Mouse (Mus musculus): ENCODE data around the gene Ctso.

Ctso gene

GRCm38 (mm10) chr3:81949048-81949447 is 16.6 kb downstream of the Ctso start:
- in situ Hi-C loops (cut with MboI, MseI): no loop called here

GRCm38 (mm10) chr3:81951785-81952184 is 19.4 kb downstream of the Ctso start:
- in situ Hi-C loops (cut with MboI, MseI): no loop called here

GRCm38 (mm10) chr3:81957484-81957883 is 25.1 kb downstream of the Ctso start:
- in situ Hi-C loops (cut with MboI, MseI): no loop called here

- in situ Hi-C loops (cut with MboI, MseI): no loop called here
These were observed 28.9 kb downstream of the Ctso start for GRCm38 (mm10) chr3:81961336-81961735.

GRCm38 (mm10) chr3:81963768-81964167 is 31.4 kb downstream of the Ctso start:
- in situ Hi-C loops (cut with MboI, MseI): no loop called here

- in situ Hi-C loops (cut with MboI, MseI): no loop called here
These were observed 32.2 kb downstream of the Ctso start for GRCm38 (mm10) chr3:81964596-81964995.

- in situ Hi-C loops (cut with MboI, MseI): no loop called here
These were observed 43.2 kb downstream of the Ctso start for GRCm38 (mm10) chr3:81975607-81976006.

GRCm38 (mm10) chr3:81976102-81976501 is 43.7 kb downstream of the Ctso start, which contains the start of gene Tdo2:
Gene Tdo2 (minus strand): TSS chr3:81976202.
- in situ Hi-C loops (cut with MboI, MseI): no loop called here

- in situ Hi-C loops (cut with MboI, MseI): no loop called here
These were observed 49.2 kb downstream of the Ctso start for GRCm38 (mm10) chr3:81981576-81981975.

GRCm38 (mm10) chr3:81981990-81982389 is 49.6 kb downstream of the Ctso start, which contains the start of gene Asic5:
Gene Asic5 (plus strand): TSS chr3:81982290.
- in situ Hi-C loops (cut with MboI, MseI): no loop called here

GRCm38 (mm10) chr3:81983120-81983895 is 50.9 kb downstream of the Ctso start:
- in situ Hi-C loops (cut with MboI, MseI): no loop called here

- in situ Hi-C loops (cut with MboI, MseI): no loop called here
These were observed 52.7 kb downstream of the Ctso start for GRCm38 (mm10) chr3:81985100-81985499.

- in situ Hi-C loops (cut with MboI, MseI): no loop called here
These were observed 53.7 kb downstream of the Ctso start for GRCm38 (mm10) chr3:81986103-81986502.

GRCm38 (mm10) chr3:81987628-81988027 is 55.2 kb downstream of the Ctso start:
- in situ Hi-C loops (cut with MboI, MseI): no loop called here

- in situ Hi-C loops (cut with MboI, MseI): loop anchor here in 1 of 2 experiments (10.0 kb wide), 1 partner anchor 715 kb away; no protein-coding TSS in a partner anchor
These were observed 57.3 kb downstream of the Ctso start for GRCm38 (mm10) chr3:81989692-81990141.

- in situ Hi-C loops (cut with MboI, MseI): loop anchor here in 1 of 2 experiments (10.0 kb wide), 1 partner anchor 714 kb away; no protein-coding TSS in a partner anchor
These were observed 58.1 kb downstream of the Ctso start for GRCm38 (mm10) chr3:81990531-81990930.

GRCm38 (mm10) chr3:81995371-81995770 is 63.0 kb downstream of the Ctso start:
- in situ Hi-C loops (cut with MboI, MseI): loop anchor here in 1 of 2 experiments (10.0 kb wide), 1 partner anchor 709 kb away; no protein-coding TSS in a partner anchor

- in situ Hi-C loops (cut with MboI, MseI): loop anchor here in 1 of 2 experiments (10.0 kb wide), 1 partner anchor 709 kb away; no protein-coding TSS in a partner anchor
These were observed 63.6 kb downstream of the Ctso start for GRCm38 (mm10) chr3:81995988-81996387.

Data from T-helper 17 cell (primary cell).